Mouse (Mus musculus) heart, postnatal 4 days (tissue): ENCODE results near the gene Gm6525. TPM values are rescaled to one million over a fixed set of nuclear protein-coding genes. Genes with fewer than 3 reads are reported as not detected.

ENCODE experiments used
- DNase-seq: peaks from one replicate; pipeline ENCODE4 v3.0.0; 2021
- total RNA-seq, 2 experiments: library from RNA; stranded (reverse); gene quantifications; 2 replicates each; pipeline ENCODE4 v1.2.3; 2021

Gm6525 gene
- total RNA-seq, 2 experiments from 2014 or later, result not detected

DNA sequence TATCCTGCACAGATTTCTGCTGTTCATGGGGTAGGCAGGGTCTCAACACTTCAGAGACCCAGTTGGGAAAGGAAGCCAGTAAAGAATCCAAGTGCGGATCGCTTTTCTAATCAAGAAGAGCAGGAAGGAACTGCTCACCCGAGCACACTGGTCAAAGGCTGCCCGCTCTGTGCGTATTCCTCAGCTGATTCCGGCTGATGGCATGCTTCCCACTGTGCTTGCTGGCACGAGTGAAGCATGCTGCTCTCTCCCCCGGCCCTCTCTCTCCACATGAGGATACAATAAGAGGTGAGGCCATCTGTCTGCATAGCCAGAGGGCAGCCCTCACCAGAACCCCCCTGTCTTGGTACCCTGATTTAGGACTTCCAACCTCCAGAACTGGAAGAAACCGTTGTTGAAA lies 41.3 kb downstream of the Gm6525 start:
- DNase-seq, result peak; percentile 55

- no peak for DNase-seq
These were observed 41.9 kb downstream of the Gm6525 start for GRCm38 (mm10) chr3:84215743-84216360.

DNA sequence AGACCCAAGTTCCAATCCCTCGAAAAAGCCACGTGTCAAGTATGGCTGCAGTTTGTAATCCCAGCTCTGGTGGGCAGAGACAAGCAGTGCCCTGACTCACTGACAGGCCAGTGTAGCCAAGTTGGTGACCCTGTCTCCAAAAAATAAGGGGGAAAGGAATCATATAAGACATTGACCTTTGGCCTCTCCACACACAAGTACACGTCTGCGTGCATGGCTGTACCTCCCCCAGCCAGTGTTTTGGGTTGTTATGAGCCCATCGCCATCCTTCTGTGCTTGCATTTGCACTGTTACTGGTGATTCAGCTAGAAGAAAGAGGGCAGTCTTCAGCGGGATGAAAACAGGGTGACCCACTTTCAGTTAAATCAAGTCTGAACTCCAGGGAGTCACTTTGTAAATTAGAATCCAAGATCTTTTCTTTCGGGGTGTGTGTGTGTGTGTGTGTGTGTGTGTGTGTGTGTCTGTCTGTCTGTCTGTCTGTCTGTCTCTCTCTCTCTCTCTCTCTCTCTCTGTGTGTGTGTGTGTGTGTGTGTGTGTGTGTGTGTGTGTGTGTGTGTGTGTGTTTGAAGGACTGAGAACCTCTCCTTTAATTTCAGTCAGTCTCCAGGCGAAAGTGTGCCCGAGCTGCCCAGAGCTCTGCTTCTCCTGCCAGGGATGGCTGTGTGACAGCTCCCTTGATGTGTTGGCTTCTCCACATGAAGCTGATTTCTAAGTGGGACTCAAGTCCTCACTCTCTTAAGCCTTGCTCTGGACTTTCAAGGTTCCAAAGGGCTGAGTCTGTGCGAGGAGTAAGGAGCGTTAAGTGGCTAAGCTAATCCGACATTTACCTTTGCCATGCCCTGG lies 43.4 kb downstream of the Gm6525 start:
- no peak for DNase-seq

- DNase-seq, result no peak
These were observed 44.1 kb downstream of the Gm6525 start for GRCm38 (mm10) chr3:84217961-84218351.

DNA sequence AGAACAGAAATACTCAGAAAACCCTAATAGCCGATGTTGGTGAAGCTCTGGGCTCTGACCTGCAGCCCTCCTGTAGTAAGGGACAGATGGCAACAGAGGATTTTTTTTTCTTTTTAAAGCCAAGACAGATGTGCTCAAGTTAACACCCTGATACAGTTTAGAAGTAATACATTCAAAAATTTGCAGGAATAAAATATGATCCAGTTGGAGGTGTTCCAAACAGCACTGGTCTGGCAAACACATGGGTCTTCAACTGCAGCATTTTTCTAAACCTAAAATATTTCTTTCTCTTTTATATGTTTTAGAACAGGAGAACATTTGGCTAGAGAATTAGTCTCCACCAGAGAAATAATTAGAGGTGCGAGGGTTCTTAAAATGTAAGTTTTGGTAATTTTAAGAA lies 44.6 kb downstream of the Gm6525 start:
- DNase-seq, result no peak

- no peak for DNase-seq
These were observed 45.3 kb downstream of the Gm6525 start for GRCm38 (mm10) chr3:84219166-84219710.

GRCm38 (mm10) chr3:84219720-84220273 lies 45.9 kb downstream of the Gm6525 start:
- no peak for DNase-seq

DNA sequence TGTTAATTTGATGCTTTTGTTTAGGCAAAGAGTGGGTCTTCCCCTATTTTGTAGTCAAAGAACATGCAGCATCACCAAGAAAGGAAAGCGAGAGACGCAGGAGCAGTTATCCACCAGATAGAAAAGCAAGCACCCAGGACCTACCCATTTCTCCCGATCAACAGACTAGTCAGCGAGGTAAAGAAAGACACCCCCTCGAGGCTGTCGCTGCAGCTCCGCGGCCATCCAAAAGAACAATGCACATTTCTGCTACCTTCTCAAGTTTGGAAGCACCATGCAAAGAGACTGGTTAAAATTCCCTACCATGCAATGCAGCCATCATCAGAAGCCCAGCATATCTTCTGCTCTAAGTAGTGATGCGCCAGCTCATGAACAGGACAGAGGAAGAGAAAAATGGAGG lies 46.4 kb downstream of the Gm6525 start:
- DNase-seq, result no peak

- DNase-seq, result peak; percentile 57
These were observed 46.8 kb downstream of the Gm6525 start for GRCm38 (mm10) chr3:84220748-84221147.

Other genes with a start within 250 kb of the Gm6525 start
- gene Tmem131l, start 133.9 kb upstream of the Gm6525 start, total RNA-seq, result 10 to 100 TPM; 32.7 to 41.7 TPM
- gene Mnd1, start 18.3 kb upstream of the Gm6525 start, total RNA-seq, result 1 to 10 TPM; 9.2 to 9.8 TPM
- gene Trim2, start 132.8 kb downstream of the Gm6525 start, total RNA-seq, result 10 to 100 TPM in 1 of 2 experiments, 1 to 10 TPM in 1; 8.9 to 10.1 TPM